Mouse (Mus musculus): ENCODE data around the gene Kank2. TPM values are rescaled to one million over a fixed set of nuclear protein-coding genes. Genes with fewer than 3 reads are reported as not detected.

Kank2 gene
- polyA plus RNA-seq, 2 experiments from 2014 or later, result not detected

DNA sequence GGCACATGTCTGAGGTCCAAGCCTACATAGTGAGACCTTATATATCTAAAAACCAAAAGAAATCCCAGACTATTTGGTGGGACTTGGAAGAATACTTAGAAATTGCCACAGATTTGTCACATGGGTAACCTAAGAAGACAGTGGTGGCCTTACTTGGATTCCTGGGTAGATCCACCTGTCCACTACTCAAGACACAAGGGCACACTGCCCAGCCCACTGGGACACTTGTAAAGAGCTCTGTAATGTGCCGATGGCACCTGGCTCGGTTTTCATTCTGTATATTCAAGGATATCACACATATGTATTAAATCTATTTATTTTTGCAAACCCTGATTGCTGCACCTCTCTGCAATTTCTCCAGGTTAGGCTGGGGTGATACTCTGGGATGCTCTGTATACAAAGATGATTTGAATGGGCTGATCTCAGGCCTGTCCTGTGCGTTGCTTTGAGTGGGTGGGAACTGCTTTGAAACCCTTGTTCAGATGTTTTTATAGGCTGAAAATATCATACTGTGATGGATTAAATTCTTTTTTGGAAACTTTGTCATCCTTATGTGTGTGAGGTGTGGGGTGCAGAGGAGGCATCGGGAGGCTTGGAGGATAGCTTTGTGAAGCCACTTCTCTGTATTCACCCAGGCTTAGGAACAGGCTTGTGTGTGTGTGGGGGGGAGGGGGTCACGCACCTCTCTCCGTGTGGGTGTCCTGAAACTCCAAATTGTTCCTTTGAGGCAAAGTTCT lies 49.0 kb downstream of the Kank2 start:
- no peak for ATAC-seq

DNA sequence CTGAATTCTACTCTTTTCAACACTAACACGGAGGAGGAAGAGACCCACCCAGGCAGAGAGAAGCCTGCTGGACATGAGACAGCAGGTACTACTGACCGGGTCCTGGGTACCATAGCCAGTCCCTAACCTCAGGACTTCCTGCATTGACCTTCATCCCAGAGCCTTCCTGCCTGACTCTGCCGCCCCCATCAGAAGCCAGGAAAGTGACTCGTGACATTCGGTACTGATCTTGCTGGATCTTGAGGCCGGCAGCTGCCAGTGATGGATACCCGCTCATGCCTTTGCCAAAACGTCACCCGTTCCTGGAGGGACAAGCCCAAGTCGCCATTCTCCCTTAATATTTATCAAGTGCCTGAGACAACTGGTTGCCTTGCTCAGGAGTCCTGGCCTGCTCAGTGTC lies 50.1 kb downstream of the Kank2 start:
- ATAC-seq, result no peak

DNA sequence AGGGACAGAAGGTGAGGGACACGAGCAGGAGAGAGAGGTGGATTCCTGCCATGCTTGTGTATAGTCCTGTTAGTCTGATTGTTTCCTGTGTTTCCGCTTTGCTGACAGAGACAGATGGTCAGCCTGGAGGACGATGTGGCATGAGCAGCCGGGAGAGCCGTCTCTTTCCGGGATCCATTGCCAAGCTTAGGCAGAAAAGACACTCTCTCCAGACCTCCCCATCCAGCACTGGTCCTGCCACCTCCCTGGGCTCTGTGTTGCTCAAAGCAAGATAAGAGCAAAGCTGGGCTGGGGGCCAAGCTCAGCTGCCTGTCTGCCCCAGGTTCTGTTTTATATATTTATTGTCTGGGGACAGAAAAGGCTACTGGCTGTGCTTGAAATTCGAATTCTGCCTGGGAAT lies 50.5 kb downstream of the Kank2 start:
- ATAC-seq, result no peak

DNA sequence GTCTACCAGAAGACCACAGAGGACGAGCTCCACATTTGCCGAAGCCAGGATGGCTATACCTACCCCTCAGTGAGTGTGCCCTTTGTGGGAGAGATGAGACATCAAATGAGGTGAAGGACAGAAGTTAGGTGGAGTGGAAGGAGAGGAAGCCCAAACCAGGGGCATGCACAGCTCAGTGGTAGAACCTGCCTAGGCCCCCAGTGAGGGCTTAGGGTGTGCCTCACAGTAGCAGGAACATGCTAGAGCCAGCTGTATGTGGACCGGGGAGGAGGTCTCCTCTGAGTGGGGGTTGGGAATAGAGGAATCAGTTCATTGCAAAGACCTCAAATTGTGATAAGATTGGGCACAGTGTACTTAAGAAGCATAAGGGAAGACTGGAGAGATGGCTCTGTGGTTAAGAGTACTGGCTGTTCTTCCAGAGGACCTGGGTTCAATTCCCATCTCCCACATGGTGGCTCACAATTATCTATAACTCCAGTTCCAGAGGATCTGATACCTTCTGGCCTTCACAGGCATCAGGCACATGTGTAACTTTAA lies 51.2 kb downstream of the Kank2 start:
- ATAC-seq, result no peak

DNA sequence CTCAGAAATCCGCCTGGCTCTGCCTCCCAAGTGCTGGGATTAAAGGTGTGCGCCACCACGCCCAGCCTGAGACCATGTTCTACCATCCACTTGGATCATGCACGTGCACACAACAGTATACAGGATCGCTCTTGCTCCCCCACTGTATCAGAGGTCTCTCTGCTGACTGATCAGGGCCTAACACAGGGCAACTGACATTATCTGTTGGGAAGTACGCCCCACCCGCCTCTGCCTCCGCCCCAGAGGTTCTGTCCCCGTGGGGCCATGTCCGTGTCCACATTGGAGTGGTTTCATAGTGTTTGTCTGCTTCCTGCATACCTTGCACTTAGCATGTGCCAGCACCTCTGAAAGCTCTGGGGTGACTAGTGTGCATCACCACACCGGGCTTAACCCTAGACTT lies 57.0 kb downstream of the Kank2 start:
- ATAC-seq, result no peak

DNA sequence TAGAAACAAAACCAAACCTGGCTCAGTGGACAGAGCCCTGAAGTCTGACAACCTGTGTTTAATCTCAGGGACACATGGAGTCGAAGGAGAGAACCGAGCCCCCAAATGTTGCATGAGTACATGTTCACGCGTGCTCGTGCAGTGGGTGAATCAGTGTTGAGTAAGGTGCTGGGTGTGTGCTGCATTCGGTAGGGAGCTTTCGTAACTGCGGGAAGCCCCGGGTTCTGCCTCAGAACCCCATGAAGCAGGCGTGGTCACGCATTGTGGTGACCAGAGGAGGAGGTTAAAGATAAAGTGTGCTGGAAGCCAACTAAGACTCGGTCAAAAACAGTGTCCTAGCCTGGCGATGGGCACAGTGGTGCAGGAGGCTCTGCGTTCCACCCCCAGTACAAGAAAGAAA lies 58.1 kb downstream of the Kank2 start:
- ATAC-seq, result no peak

DNA sequence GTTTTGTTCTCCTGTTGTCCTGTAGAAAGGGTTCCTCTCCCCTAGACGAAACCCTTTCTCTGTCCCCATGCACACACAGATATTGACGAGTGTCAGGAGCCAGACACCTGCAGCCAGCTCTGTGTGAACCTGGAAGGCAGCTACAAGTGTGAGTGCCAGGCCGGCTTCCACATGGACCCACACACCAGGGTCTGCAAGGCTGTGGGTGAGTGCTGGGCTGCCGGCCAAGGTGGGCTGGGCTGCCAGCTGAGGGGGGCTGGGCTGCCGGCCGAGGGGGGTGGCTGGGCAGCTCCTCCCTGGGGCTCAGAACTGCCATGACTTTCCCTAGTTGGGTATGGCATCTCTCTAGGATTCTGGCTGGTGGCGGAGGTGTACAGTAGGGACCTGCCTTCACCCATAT lies 59.8 kb downstream of the Kank2 start:
- no peak for ATAC-seq

DNA sequence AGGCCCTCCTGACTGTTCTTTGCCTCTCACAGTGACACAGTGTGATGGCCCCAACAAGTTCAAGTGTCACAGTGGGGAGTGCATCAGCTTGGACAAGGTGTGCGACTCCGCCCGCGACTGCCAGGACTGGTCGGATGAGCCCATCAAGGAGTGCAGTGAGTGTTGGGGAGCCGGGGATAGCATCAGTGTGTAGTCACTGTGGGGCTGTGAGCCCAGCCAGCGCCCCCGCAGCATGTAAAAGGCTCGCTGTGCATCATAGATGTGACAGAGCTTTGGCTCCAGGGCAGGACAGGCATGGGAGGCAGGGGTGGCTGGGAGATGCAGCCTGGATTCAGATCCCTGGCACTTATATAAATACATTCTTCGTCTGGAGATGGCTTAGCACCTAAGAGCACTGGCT lies 61.4 kb downstream of the Kank2 start:
- no peak for ATAC-seq

DNA sequence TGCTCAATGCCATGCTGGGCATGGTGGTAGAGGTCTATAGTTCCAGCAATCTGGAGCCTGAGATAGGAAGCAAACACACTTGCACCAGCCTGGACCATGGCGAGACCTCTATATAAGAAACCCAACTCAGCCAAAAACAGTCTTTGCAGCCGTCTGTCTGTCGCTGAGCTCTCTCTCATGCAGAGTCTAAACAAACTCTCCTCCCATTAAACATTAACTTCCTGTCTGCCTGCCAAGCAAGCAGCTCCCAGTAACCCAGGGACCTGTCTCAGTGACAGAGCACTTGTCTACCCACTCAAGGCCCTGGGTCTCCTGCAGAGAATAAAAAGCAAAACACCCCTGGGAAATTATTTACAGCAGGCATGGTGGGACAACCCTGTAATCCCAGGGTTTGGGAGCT lies 62.0 kb downstream of the Kank2 start:
- ATAC-seq, result no peak

DNA sequence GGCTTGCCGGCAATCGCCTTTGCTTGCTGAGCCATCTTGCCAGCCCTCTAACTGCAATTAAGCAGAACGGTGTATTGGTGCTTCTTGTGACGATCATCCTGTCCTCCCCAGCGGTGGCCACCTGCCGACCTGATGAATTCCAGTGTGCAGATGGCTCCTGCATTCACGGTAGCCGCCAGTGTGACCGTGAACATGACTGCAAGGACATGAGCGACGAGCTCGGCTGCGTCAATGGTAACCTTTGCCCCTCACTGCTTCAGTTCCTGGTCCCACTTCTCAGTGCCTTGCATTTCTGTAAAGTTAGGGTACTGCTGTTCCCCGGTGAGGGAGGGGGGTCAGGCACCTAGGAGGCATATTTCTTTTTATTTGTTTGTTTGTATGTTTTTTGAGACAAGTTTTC lies 63.4 kb downstream of the Kank2 start:
- no peak for ATAC-seq

DNA sequence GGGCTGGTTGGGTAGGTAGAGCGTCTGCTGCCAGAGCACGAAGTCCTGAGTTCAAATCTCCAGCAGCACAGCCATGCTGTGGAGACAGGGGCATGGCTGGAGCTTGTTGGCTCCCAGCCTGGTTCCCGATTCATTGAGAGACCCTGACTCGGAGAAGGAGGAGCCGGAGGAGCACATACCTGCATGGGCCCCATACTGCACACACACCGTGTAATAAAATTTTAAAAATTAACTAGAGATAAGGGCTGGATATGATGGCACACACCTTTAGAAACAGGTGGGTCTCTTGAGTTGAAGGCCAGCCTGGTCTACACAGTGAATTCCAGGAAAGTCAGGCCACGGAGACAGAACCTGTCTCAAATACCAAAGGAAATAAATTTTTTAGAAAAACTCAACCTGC lies 64.6 kb downstream of the Kank2 start:
- ATAC-seq, result no peak

DNA sequence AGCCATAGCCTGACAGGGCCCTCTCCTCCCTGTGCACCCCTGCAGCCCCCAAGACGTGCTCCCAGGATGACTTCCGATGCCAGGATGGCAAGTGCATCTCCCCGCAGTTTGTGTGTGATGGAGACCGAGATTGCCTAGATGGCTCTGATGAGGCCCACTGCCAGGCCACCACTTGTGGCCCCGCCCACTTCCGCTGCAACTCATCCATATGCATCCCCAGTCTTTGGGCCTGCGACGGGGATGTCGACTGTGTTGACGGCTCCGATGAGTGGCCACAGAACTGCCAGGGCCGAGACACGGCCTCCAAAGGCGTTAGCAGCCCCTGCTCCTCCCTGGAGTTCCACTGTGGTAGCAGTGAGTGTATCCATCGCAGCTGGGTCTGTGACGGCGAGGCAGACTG lies 65.1 kb downstream of the Kank2 start:
- no peak for ATAC-seq

DNA sequence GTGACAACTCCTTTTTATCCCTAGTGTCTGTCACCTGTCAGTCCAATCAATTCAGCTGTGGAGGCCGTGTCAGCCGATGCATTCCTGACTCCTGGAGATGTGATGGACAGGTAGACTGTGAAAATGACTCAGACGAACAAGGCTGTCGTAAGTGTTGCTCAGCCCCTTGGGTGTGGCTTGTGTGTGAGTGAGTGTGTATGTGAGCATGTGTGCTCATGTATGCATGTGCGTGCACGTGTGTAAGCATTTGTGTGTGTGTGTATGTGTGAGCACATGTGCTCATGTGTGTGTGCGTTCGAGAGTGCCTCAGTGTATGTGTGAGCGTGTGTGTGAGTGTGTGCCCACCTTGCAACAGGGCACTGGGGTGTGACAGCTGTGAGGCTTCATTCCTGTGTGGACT lies 66.3 kb downstream of the Kank2 start:
- ATAC-seq, result no peak

DNA sequence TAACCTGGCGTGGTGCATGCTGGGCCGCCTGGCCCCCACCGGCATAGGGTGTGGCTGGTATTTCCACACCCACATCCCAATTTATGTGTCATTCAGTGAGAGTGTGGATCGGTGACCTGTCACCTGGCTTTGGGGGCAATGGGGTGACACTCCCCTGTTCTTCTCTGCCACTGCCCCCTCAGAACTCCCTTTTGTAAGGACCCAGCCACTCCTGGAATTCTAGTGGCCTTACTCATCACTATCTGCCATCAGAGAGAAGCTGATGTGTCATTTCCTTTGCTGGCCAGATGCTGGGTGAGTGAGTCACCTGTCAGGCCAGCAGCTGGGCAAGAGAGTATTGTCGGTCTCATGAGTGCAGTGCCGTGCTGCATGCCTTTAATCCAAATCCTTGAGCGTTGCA lies 69.3 kb downstream of the Kank2 start:
- ATAC-seq, result no peak

DNA sequence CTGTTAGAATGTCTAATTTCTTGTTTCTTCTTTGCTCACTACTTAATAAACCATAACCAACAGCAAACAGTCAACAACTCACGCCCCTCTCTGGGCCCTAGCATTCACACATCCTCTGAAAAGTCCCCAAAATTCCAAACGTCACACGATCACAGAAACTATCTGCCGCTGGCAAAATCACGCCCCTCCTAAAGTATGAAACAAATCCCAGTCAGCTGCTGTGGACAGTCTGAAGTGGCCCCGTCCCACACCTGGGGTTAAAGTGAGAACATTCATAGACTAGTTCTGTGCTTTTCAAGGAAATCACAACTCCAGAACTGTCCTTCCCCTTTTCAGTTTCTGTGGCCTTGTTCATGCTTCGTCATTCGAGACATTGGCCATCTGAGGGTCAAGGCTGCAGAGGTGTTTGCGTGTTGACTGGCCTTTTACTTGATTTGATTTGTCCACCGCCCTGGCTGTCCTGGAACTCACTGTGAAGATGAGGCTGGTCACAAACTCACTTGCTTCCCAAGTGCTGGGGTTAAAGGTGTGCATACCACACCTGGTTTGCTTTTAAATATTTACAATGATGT lies 70.2 kb downstream of the Kank2 start:
- ATAC-seq, result no peak

DNA sequence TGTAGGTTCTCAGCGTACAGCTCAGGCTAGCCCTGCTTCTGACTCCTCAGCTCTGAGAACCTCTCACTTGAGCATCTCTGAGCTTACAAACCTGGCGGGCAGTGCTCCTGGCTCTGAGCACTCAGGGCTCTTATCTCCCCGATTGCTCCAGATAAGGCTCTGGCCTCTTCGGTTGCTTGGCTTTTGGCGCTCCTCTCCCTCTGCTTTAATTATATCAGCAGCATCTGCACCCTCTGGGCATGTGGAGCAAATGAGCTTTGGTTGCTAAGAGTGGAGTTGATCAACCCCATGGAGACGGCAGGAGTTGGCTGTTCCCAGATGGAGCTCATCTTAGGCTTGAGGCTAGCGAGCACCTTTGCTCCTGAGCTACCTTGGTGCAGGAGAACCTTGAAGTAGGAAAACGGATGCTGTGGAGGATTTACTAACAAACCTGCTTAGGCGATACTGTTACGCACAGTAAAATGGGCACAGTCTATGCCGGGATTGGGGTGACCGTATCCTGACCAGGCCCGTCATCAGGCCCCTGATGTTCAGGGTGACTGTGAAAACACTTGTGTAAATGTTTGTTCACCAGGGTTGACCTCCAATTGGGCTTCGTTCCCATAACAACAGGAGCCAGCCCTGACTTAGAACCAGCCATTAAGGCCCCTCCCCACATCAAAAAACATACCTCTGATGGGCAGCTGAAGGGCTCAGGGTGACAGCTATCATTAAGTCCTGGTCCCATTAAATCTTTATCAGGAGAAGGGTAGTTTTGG lies 72.1 kb downstream of the Kank2 start:
- ATAC-seq, result no peak

DNA sequence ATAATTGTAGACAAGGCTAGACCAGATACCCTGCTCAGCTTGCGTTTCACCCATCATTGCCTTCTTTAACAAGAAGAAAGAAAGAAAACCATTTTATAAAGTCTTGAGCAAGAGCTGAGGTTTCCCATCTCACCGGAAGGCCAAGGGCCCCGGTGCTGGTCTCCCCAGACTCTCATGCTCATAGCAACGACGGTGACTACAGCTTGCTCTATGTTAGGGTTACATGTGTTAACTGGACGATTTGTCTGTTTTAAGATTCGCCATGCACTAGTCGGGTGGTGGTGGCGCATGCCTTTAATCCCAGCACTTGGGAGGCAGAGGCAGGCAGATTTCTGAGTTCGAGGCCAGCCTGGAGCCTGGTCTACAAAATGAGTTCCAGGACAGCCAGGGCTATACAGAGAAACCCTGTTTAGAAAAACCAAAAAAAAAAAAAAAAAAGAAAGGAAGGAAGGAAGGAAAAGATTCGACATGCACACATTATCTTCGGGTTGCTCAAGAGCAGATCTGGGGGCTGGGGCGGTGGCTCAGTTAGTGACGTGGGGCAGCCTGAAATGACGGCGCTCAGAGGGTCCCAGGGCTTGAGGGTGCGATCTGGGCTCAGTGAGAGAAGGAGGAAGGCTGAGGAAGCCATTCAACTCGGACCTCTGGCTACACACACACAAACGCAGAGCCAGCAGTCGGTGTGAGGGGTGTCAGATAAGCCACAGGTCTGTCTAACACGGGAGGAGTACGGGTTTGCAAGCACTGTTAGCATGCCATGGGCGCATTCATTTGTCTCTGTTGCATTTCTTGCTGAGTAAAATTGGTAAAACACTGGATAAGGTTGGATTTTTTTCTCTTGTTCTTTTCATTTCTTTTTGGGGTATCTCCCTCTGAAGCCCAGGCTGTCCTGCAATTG lies 73.1 kb downstream of the Kank2 start:
- no peak for ATAC-seq

DNA sequence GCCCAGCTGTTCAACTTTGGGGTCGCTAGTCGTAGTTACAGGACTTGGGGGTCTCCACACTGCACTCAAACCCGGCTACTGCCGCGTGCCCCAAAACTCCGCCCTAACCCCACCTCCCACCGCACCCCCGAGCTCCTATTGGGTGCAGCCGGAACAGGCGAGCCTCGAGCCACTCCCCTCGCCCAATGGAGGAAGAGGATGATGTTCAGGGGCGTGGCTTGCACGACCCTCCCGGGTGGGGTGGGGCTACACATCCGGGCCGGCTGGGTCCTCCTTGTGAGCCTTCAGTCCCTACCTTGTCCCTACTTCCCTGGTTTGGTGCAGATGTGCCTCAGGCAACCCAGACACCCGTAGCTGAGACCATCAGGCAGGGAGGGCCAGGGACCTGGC lies 74.4 kb downstream of the Kank2 start:
- peak; percentile 95 for ATAC-seq

DNA sequence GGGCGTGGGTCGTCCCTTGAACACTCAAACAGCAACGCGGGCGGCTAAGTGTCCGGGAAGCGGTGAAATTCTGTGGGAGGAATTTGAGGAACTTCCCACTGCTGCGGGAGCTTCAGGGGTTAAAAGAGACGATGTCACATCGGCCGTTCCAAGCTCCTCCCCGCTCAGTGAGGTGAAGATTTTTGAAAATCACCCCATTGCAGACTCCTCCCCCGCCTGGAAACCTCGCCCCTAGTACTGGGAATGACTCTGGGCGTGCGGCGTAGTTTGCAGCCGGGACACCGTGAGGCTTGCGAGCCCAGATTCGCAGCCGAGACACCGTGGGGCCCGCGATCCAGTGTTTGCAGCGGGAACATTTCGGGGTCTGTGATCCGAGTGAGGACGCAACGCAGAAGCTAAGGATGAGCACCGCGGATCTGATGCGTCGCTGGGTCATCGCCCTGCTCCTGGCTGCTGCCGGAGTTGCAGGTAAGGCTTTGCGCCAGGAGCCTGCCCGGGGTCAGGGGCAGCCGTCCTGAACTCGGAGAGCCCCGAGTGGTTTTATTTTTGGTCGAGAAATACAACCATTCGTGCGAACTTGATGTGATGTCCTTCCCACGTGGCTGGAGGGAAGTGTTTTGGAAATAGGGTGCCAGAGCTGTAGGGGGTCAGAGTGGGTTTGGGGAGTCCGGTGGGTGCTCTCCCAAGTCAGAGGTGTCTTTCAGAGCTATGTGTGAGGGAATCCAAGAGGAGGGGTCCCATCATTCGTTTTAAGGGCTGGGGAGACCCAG lies 75.0 kb downstream of the Kank2 start, which contains the start of gene Ldlr:
TSS of gene Ldlr (plus strand) at position 107 of the 770 bp plus-strand sequence.
- peak; percentile 57 for ATAC-seq

DNA sequence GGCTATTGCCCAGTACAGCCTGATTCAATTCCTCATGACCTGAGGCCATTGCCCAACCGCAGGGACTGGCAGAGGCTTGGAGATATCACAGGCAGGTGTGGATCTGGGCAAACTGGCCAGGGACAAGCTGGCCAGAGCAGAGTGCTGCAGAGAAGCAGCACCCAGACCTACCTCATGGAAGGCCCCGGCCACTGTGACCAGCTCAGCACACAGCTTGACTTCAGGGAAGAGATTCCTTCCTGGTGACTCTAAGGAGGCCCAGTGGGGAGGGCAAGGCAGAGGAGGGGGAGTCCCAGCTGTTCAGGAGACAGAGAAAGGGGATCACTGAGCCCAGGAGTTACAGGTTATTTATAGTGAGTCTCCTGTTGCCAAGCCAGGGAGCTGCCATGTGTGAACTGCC lies 77.5 kb downstream of the Kank2 start:
- no peak for ATAC-seq

DNA sequence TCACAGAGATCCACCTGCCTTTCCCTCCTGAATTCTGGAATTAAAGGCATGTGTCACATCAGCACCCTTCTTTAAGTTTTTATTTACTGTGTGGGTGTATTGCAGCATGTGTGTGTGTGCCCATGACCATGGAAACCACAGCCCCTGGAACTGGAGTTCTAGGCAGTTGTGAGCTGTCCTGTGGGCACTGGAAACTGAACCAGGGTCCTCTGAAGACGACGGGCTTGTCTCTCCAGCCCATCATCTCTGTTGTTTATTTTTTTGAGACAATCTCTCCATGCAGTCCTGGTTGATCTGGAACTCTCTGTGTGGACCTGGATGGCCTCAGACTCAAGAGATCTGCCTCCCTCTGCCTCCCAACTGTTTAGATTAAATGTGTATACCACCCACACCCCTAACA lies 81.5 kb downstream of the Kank2 start:
- ATAC-seq, result no peak

Measured in activated CD4-positive, CD25-positive, alpha-beta regulatory T cell, adult 4 months (primary cell).